Mouse (Mus musculus): Measurements from ENCODE around the gene Scarb1.
A peak's percentile ranks its signal among the peaks of the same experiment; 100 is the strongest.

The Scarb1 gene

DNA sequence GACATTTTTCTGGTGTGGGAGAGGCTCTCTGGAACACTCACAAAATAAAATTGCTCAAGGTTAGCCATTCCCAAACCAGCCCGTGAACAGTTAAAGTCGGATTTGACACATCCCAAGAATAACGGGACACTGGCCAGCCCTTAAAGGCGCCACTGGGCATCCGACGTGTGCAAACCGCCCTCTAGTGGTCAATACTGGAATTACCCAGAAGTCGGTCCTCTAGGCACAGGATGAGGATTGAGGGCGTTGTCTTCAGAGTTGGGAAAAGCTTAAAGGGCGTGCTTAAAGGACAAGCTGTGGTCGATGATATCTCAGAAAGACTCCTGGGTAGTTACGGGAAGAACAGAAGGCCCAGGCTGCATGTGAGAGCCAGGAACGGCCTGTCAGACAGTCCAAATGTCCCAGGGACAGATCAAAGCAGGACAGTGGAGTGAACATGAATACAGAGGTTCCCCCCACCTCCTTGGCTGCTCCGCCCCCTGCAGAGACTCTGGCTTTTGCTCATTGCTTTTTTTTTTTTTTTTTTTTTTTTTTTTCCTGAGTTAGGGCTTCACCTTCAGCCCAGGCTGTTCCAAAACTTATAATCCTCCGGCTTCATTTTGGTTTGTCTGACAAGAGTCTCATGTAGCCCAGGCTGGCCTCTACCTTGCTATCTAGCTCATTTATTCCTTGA is 69.2 kb downstream of the Scarb1 start:
- DNase-seq (ENCODE audit: low spot score in 2 of 2), result peak; percentile 73 to 82

DNA sequence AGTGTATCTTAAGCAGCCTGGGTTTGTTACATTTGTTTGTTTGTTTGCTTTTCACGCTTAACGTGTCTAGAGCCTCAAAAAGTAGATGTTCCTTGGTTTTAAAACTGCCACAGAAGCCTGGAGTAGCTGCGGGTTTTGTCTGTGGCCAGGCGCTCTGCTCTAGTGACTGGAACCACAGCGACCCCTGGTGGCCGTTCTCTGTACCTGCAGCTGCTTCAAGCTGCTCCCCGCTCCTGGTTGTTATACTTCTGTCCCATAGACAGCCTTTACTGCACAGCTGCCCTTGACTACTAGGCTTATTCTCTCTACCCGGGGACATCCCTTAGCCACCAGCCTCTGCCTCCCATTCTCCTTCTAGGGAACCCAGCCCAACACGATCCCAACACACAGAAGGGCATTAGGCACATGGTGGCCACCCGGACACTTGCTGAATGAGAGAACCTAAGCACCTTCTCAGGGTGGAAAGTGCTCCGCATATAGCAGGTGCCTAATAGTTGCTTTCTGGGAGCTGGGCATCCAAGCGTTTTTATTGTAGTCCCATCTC is 70.2 kb downstream of the Scarb1 start:
- peak; percentile 50 to 81 for DNase-seq (ENCODE audit: low spot score in 2 of 2)

DNA sequence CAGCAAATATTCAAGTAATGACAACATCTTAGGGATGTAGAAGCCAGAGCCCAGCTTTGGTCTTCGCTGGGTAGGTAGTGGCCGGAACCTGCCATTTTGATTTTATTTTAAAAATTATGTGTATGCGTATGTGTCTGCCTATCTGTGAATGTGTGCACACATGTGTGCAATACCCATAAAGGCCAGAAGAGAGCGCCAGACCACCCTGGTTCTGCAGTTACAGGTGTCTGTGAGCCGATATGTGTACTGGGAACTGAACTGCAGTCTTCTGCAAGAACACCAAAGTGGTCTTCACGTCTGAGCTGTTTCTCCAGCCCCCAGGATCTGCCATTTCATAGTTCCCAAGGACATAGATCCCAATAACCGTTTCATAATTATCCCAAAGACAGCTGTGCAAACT is 71.1 kb downstream of the Scarb1 start:
- no peak for DNase-seq (ENCODE audit: low spot score in 2 of 2)

DNA sequence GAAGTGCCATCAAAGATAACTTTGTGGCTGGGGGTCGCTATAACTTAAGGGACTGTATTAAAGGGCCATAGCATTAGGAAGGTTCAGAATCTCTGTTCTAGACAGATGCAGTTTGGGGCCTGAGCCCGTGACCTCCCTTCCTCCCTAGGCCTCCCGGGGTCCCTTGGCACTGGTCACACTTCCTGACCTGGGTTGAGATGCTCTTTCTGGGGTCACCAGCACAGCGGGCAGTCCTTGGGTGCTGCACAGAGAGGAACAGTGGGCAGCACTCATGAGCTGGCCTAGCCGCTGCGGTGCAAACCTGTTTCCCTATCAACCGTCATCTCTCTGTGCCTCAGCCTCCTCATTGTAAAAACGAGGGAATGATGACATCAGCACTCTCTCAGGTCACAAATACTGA is 71.5 kb downstream of the Scarb1 start:
- no peak for DNase-seq (ENCODE audit: low spot score in 2 of 2)

DNA sequence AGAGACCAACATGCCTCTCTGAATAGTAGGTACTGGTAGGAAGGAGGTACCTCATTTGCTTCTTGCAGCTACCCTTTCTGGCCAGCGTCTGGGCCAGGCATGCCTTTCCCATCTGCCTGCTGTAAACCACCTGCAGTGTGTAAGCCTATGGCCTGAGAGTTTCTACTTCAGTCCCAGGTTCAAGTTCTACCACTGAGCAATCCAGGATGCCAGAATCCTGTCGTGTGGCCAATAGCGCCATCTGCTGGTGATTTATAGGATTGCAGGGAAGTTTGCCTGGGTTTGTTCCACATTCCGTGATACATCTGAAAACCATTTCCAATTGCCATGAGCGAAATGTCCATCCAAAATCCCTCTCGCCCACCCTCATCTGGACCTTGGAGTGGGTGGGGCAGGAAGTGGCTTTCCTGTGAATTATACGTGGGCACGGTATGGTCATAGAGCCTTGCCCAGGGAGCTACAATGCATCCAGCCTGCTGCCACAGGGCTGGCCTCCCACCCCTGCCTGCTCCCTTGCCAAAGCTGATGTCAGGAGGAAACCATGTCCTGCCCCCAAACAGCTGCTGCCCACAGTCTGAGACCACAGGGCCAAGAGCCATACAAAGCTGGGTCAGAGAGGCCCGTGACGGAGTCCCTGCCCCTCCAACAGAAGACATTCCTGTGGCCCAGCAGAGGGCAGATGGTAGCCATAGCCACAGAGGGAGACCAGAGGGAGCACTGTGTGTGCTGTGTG is 72.7 kb downstream of the Scarb1 start:
- peak; percentile 71 to 77 for DNase-seq (ENCODE audit: low spot score in 2 of 2)

DNA sequence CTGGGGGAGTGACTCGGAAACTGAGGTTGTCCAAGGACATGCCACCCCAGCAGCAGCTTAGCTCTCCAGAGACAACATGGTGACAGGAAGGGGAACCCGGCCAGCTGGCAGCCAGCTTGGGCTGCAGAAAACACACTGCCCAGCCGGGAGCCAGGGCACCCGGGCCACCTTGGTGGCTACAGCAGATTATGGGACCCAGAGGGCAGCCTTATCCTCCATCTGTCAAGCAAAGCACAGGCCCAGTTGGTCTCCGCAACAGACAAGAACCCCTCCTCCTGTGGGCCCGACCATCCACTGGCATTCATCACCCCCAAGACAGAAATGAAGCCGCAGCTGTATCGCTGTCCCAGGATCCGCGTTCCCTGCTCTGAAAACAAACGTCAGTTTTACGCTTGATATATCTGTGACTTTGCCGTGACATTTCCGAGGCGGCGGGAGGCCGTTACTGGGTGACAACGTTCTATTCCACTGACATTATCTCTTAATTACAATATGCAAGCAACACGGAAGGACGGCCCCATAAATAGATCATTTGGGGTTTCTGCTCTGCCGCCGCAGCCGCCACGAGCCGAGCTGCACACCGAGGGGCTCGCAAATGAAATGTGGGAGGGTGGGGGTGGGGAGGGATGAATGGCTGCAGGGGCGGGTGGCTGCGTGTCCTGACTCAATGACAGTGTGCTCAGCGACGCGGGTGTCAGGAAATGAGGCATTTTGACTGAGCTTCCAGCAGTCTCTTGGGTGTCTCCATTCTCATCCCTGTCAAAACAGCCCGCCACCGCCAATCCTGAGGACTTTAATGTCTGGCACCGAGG is 73.5 kb downstream of the Scarb1 start:
- DNase-seq (ENCODE audit: low spot score in 2 of 2), result no peak

DNA sequence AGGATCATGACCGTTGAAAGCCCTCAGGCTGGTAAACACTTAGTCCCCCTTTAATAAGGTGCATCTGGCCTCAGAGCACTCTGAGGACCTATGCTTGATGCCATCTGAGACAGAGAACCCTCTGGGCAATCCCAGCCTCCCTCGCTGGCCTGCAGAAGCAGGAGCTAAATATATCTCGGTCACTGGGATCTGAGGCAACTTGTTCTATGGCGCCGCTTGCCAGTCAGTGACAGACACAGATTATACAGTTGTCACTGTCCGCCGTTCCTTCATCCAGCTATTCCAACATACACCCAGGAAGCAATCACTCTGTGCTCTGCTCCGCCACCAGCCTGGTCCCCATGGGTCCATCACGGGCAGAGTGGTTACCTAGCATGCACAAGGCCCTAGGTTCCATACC is 74.8 kb downstream of the Scarb1 start:
- DNase-seq (ENCODE audit: low spot score in 2 of 2), result no peak

GRCm38 (mm10) chr5:125264700-125265099 is 76.2 kb downstream of the Scarb1 start:
- no peak for DNase-seq (ENCODE audit: low spot score in 2 of 2)

DNA sequence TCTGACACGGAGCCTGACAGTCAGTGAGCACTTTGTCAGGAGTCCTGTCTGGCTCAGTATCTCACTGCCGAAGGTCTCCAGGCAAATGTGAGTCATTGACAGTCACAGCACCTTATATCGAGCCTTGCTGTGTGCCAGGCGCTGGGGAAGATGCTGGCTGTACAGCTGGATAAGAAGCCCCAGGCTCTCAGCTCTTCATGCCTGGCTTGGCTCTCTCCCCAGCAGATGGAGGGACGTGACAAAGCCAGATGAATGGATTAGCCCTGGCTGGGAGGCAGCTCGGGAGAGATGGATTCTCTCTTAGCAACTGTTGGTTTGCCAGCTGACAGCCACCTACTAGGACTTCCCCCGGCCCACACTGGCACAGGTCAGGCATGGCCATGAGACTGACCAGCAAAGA is 78.3 kb downstream of the Scarb1 start:
- DNase-seq (ENCODE audit: low spot score in 2 of 2), result no peak

- DNase-seq (ENCODE audit: low spot score in 2 of 2), result no peak
Measured at GRCm38 (mm10) chr5:125253917-125254316, 87.0 kb downstream of the Scarb1 start.

DNA sequence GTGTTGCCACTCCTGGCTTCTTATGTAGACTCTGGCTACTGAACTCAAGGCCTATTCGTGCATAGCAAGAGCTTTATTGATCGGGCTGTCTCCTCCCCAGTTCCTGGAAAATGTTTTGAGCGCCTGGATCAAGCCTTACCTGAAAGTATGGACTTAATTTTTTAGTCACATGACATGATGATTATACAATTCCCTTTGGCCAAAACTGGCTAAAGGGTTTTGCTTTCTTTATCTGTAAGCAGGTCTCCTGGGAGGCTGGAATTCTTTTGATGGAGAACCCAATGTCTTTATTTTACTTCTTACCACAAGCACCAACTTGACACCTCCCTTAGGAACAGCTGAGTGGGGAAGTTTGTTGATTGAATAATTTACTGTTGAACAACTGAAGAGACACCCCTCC is 87.4 kb downstream of the Scarb1 start:
- no peak for DNase-seq (ENCODE audit: low spot score in 2 of 2)

GRCm38 (mm10) chr5:125252664-125253063 is 88.2 kb downstream of the Scarb1 start:
- no peak for DNase-seq (ENCODE audit: low spot score in 2 of 2)

DNA sequence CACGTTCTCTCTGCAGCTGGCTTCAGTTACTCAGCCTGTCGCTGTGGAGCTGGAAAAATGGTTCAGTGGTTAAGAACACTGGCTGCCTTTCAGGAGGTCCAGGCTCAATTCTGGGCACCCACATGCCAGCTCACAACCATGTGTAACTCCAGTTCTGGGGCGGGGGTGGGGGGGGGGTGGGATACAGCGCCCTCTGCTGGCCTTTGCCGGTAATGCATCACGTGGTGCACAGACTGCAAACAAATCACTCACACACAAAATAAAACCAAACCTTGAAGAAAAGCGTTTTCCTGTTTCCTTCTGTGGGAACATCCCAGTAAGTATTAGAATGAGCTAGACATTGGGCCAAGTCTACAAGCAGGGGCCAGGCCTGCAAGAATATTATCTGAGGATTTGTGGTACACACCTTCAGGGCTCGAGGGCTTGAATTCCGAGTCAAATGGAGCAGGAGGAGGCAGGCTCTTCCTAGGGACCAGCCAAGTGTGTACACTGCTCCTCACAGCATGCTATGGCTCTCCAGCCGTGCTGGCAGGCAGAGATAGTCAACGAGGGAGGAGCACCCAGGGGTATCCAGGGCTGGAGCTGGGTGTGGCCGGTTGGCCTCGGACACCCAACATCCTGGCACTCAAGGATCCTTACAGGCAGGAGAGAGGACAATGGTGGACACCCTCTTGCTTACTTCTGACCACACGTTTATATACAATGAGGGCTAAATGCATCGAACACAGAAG is 88.8 kb downstream of the Scarb1 start:
- DNase-seq (ENCODE audit: low spot score in 2 of 2), result no peak

GRCm38 (mm10) chr5:125249187-125249586 is 91.7 kb downstream of the Scarb1 start:
- no peak for DNase-seq (ENCODE audit: low spot score in 2 of 2)

DNA sequence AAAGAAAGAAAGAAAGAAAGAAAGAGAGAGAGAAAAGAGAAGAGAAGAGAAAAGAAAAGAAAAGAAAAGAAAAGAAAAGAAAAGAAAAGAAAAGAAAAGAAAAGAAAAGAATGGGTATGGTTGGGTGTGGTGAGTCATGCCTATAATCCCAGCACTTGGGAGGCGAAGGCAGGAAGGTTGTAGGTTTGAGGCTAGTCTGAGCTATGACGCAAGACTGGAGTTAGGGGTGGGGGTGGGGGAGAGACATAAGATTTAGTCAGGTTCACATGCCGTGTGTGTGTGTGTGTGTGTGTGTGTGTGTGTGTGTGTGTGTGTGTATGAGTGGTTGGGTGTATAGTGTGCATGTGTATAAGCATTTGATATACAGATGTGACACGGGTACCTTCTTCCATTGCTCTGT is 94.2 kb downstream of the Scarb1 start:
- no peak for DNase-seq (ENCODE audit: low spot score in 2 of 2)

- DNase-seq (ENCODE audit: low spot score in 2 of 2), result no peak
Measured at GRCm38 (mm10) chr5:125245534-125246151, 95.3 kb downstream of the Scarb1 start.

- no peak for DNase-seq (ENCODE audit: low spot score in 2 of 2)
Measured at GRCm38 (mm10) chr5:125244825-125245533, 95.9 kb downstream of the Scarb1 start.

DNA sequence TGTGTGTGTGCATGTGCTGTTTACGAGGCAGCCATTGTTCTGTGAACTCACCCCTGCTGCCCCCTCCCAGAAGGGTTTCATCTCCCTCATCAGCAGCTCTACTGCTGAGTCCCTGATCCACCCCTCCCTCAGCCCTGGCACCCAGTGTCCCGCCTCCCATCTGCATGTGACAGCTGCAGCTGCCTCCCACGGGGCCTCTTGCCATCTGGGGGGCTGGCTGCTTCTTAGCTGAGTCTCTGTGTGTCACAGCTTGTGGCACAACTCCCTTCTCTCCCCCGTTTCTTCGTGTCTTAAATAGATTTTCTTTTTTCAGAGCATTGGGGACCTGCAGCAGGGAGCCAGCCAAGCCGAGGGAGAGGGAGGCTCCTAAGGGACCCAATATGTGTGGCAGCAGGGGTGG is 97.0 kb downstream of the Scarb1 start:
- peak in 1 of 2 experiments; percentile 49 for DNase-seq (ENCODE audit: low spot score in 2 of 2)

DNA sequence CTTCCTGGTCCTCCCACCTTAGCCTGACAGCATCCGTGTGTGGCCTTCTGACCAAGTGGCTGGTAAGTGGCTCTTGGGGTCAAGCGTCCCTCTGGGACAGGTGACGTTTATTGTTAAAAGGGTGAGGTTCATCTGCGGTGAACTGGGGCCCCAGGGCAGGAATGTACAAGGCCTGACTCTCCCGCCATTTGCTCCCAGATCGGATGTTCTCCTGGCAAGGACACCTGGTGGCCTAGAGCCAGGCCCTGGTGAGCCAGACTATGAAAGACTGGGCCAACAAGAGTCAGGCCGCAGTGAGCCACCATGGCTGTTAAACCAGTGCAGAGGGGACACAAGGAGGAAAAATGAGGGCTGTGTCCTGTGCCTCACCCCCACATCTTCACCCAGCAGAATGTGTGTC is 98.8 kb downstream of the Scarb1 start:
- DNase-seq (ENCODE audit: low spot score in 2 of 2), result no peak

DNA sequence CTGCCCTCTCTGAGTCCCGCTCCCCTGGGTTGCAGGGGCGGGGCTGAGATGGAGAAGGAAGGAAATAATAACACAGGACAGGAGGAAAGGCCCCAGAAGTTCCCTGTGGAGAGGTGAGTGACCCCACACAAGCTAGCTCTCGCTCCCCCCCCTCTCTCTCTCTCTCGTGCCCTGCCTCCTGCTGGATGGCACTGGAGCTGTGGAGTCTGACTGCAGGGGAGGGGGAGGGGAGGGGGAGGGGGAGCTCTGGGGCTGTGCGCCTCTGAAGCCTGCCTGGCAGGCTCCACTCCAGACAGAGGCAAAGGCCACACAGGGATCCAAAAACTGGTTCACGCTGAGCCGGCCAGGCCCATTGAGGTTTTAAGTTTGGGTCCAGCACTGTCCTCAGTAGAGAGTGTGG is 99.3 kb downstream of the Scarb1 start:
- DNase-seq (ENCODE audit: low spot score in 2 of 2), result no peak

All from spleen, postnatal 10 days (tissue).